Comparison of ENCODE assay signal across 10 mouse cellular contexts in genomic region chr12:110608460-110609152, GRCm38 (mm10). TPM values are rescaled to one million over a fixed set of nuclear protein-coding genes. Genes with fewer than 3 reads are reported as not detected.
DNase-seq lines count a peak whose midpoint lies in the region; ATAC-seq lines count a peak whose summit lies in the region.
"Had no signal": no experiment of that assay in that cellular context is flagged by ENCODE, and none has a peak within 500 bp of the region (broad histone marks: within the 10 kb centered on the region; RNA-seq: fewer than 3 reads in every experiment).

No protein-coding gene starts in this region.

- peak; percentile 66 for DNase-seq in right cerebral cortex, adult 18-20 months
- no peak for DNase-seq in right cerebral cortex, postnatal 4 days
- DNase-seq in cerebellum, adult 9-11 months = peak; percentile 78
- DNase-seq in kidney, postnatal 36 days = peak; percentile 73 to 79
- DNase-seq in lung, postnatal 4 days = peak; percentile 74 to 77
- DNase-seq in B cell, adult 2 months = no peak
- DNase-seq in hindbrain, embryonic 11.5 days (ENCODE audit: low spot score) = no peak

- H3K4me2 ChIP-seq in heart, embryonic 11.5 days = 0 out of 2 replicates have a peak overlapping the region, but pooled peaks have one; percentile 3
- no peak overlapping the region for H3K4me2 ChIP-seq in hindbrain, embryonic 11.5 days (replicated peaks; ENCODE audit: low read depth, low read length)
- H3K4me2 ChIP-seq: embryonic facial prominence, embryonic 12.5 days; neural tube, embryonic 12.5 days had no signal

- H3K27ac ChIP-seq in heart, embryonic 11.5 days (ENCODE audit: low read depth, low read length) = peak overlapping the region; percentile 62; the same call in 1 of the 2 replicates
- no peak overlapping the region for H3K27ac ChIP-seq in hindbrain, embryonic 11.5 days (ENCODE audit: low read depth, low read length)
- H3K27ac ChIP-seq: embryonic facial prominence, embryonic 12.5 days; neural tube, embryonic 12.5 days had no signal

- H3K36me3 ChIP-seq in heart, embryonic 11.5 days (ENCODE audit: control insufficient read depth, insufficient read depth, low read length) = peaks cover 6% of the 10 kb centered on the region
- no peaks in the 10 kb centered on the region for H3K36me3 ChIP-seq in hindbrain, embryonic 11.5 days (ENCODE audit: control insufficient read depth, insufficient read depth, low read length)

- no peaks in the 10 kb centered on the region for H3K9me3 ChIP-seq in heart, embryonic 11.5 days (replicated peaks; ENCODE audit: control insufficient read depth, low read length)
- H3K9me3 ChIP-seq in hindbrain, embryonic 11.5 days (ENCODE audit: control insufficient read depth, low read length) = no peaks in the 10 kb centered on the region
- H3K9me3 ChIP-seq: embryonic facial prominence, embryonic 12.5 days; neural tube, embryonic 12.5 days had no signal

- H3K4me1 ChIP-seq in heart, embryonic 11.5 days (ENCODE audit: control insufficient read depth, insufficient read depth, low read length) = peaks cover 8% of the 10 kb centered on the region
- peaks cover 2% of the 10 kb centered on the region; the same call in 1 of the 2 replicates for H3K4me1 ChIP-seq in hindbrain, embryonic 11.5 days (replicated peaks; ENCODE audit: control insufficient read depth, insufficient read depth, low read length)

- H3K4me3 ChIP-seq in heart, embryonic 11.5 days (ENCODE audit: low read depth, low read length) = no peak overlapping the region
- H3K4me3 ChIP-seq in hindbrain, embryonic 11.5 days (ENCODE audit: low read depth, low read length) = no peak overlapping the region
- H3K4me3 ChIP-seq: embryonic facial prominence, embryonic 12.5 days; neural tube, embryonic 12.5 days had no signal

- ATAC-seq in heart, embryonic 11.5 days (replicated peaks; ENCODE audit: insufficient number of reproducible peaks, low FRiP score, low TSS enrichment) = peak; percentile 40; the same call in 1 of the 2 replicates
- ATAC-seq in hindbrain, embryonic 11.5 days (ENCODE audit: low FRiP score) = no peak

- peak overlapping the region; percentile 49; the same call in 1 of the 2 replicates for H3K9ac ChIP-seq in heart, embryonic 11.5 days (ENCODE audit: low read depth, low read length)
- no peak overlapping the region for H3K9ac ChIP-seq in hindbrain, embryonic 11.5 days (ENCODE audit: low read depth, low read length)
- H3K9ac ChIP-seq: embryonic facial prominence, embryonic 12.5 days; neural tube, embryonic 12.5 days had no signal

- WGBS in heart, embryonic 11.5 days (ENCODE audit: insufficient replicate concordance) = 69% methylated on average over 11 of the region's 11 CpGs
- 84% methylated on average over 11 of the region's 11 CpGs for WGBS in hindbrain, embryonic 11.5 days

- H3K27me3 ChIP-seq in heart, embryonic 11.5 days (ENCODE audit: control insufficient read depth, insufficient read depth, low read length) = no peaks in the 10 kb centered on the region
- no peaks in the 10 kb centered on the region for H3K27me3 ChIP-seq in hindbrain, embryonic 11.5 days (ENCODE audit: control insufficient read depth, insufficient read depth, low read length)
- H3K27me3 ChIP-seq: embryonic facial prominence, embryonic 12.5 days; neural tube, embryonic 12.5 days had no signal

RNA-seq across cellular contexts. Expression of gene Dync1h1, which starts 7.4 kb away (rescaled TPM):
- polyA plus RNA-seq in heart, embryonic 11.5 days (2014; fragmentation: Nextera tagmentation; extraction: Ambion mirVana) = 45.1 and 51.0 TPM in 2 replicates
- polyA plus RNA-seq in hindbrain, embryonic 11.5 days (2014; fragmentation: Nextera tagmentation; extraction: Ambion mirVana) = 81.7 and 93.0 TPM in 2 replicates

Comparison
In these comparisons a context has a peak if more than half of its experiments do, and no peak if none do; other contexts are left out.
1. DNase-seq: peak in right cerebral cortex, adult 18-20 months (single experiment), cerebellum, adult 9-11 months (single experiment), kidney, postnatal 36 days (2 of 2) and lung, postnatal 4 days (2 of 2); none in right cerebral cortex, postnatal 4 days (single experiment), B cell, adult 2 months (0 of 2) and hindbrain, embryonic 11.5 days (single experiment).